Mouse (Mus musculus): Measurements from ENCODE around the gene Hist3h2a.

Hist3h2a gene

GRCm38 (mm10) chr11:58954420-58955142 is at the start of gene Hist3h2a, which contains the start of gene Trim17:
Gene Hist3h2a, plus strand, starts transcription at chr11:58954685.
Gene Trim17, plus strand, starts transcription at chr11:58954685.
- DNase-seq (ENCODE audit: low spot score) = peak; percentile 99

GRCm38 (mm10) chr11:58904838-58905237 is 49.6 kb upstream of the Hist3h2a start:
- DNase-seq (ENCODE audit: low spot score) = no peak

GRCm38 (mm10) chr11:58913776-58914175 is 40.7 kb upstream of the Hist3h2a start:
- DNase-seq (ENCODE audit: low spot score) = no peak

GRCm38 (mm10) chr11:58914461-58915028 is 39.9 kb upstream of the Hist3h2a start:
- no peak for DNase-seq (ENCODE audit: low spot score)

- DNase-seq (ENCODE audit: low spot score) = no peak
Observed at GRCm38 (mm10) chr11:58916879-58917744, 37.4 kb upstream of the Hist3h2a start.

- DNase-seq (ENCODE audit: low spot score) = no peak
Observed at GRCm38 (mm10) chr11:58917745-58918366, 36.6 kb upstream of the Hist3h2a start, which contains the start of gene Btnl10. Gene Btnl10, plus strand, starts transcription at chr11:58917908.

GRCm38 (mm10) chr11:58918759-58919158 is 35.7 kb upstream of the Hist3h2a start:
- no peak for DNase-seq (ENCODE audit: low spot score)

- no peak for DNase-seq (ENCODE audit: low spot score)
Observed at GRCm38 (mm10) chr11:58922420-58922819, 32.1 kb upstream of the Hist3h2a start.

GRCm38 (mm10) chr11:58926651-58927050 is 27.8 kb upstream of the Hist3h2a start:
- DNase-seq (ENCODE audit: low spot score) = no peak

GRCm38 (mm10) chr11:58927053-58927452 is 27.4 kb upstream of the Hist3h2a start:
- no peak for DNase-seq (ENCODE audit: low spot score)

GRCm38 (mm10) chr11:58927790-58928651 is 26.5 kb upstream of the Hist3h2a start:
- no peak for DNase-seq (ENCODE audit: low spot score)

GRCm38 (mm10) chr11:58929055-58929454 is 25.4 kb upstream of the Hist3h2a start:
- no peak for DNase-seq (ENCODE audit: low spot score)

- no peak for DNase-seq (ENCODE audit: low spot score)
Observed at GRCm38 (mm10) chr11:58929641-58930040, 24.8 kb upstream of the Hist3h2a start.

- no peak for DNase-seq (ENCODE audit: low spot score)
Observed at GRCm38 (mm10) chr11:58930254-58930653, 24.2 kb upstream of the Hist3h2a start.

GRCm38 (mm10) chr11:58931576-58931975 is 22.9 kb upstream of the Hist3h2a start:
- DNase-seq (ENCODE audit: low spot score) = no peak

GRCm38 (mm10) chr11:58937909-58938308 is 16.6 kb upstream of the Hist3h2a start:
- no peak for DNase-seq (ENCODE audit: low spot score)

- DNase-seq (ENCODE audit: low spot score) = peak; percentile 90
Observed at GRCm38 (mm10) chr11:58938322-58939087, 16.0 kb upstream of the Hist3h2a start, which contains the start of gene Rnf187. Gene Rnf187, minus strand, starts transcription at chr11:58938916.

- DNase-seq (ENCODE audit: low spot score) = no peak
Observed at GRCm38 (mm10) chr11:58939088-58939439, 15.4 kb upstream of the Hist3h2a start.

GRCm38 (mm10) chr11:58944136-58944535 is 10.3 kb upstream of the Hist3h2a start:
- DNase-seq (ENCODE audit: low spot score) = no peak

GRCm38 (mm10) chr11:58947306-58947705 is 7.2 kb upstream of the Hist3h2a start:
- no peak for DNase-seq (ENCODE audit: low spot score)

Measured in left cerebral cortex, adult 11 months (tissue).